Mouse (Mus musculus): ENCODE measurements around the gene A930004D18Rik. TPM values are rescaled to one million over a fixed set of nuclear protein-coding genes. Genes with fewer than 3 reads are reported as not detected.

The A930004D18Rik gene
- polyA plus RNA-seq, 1 experiment from 2014 or later = 16.4 TPM

GRCm38 (mm10) chr2:18016639-18017038 lies 20.9 kb downstream of the A930004D18Rik start:
- H3K36me3 ChIP-seq = no peaks in the 10 kb centered on the region
- 83% methylated on average over 1 of the region's 1 CpGs for WGBS

GRCm38 (mm10) chr2:18015581-18015980 lies 22.0 kb downstream of the A930004D18Rik start:
- H3K4me2 ChIP-seq (replicated peaks) = no peak overlapping the region
- WGBS = 59% methylated on average over 3 of the region's 3 CpGs
- no peaks in the 10 kb centered on the region for H3K36me3 ChIP-seq
- no peak overlapping the region for H3K9ac ChIP-seq
- no peak overlapping the region for H3K4me3 ChIP-seq
- no peak for ATAC-seq (ENCODE audit: insufficient number of reproducible peaks, insufficient read depth, low FRiP score, low TSS enrichment)
- H3K9me3 ChIP-seq = no peaks in the 10 kb centered on the region
- no peak overlapping the region for H3K27ac ChIP-seq
- no peaks in the 10 kb centered on the region for H3K4me1 ChIP-seq
- H3K27me3 ChIP-seq = no peaks in the 10 kb centered on the region

More at GRCm38 (mm10) chr2:18016639-18017038, 20.9 kb downstream of the A930004D18Rik start:
- Histone ChIP-seq H3K27me3 (no peaks in the 10 kb centered on the region), H3K27ac (no peak overlapping the region), H3K4me2 (replicated peaks) (no peak overlapping the region), H3K4me3 (no peak overlapping the region), H3K9ac (no peak overlapping the region), H3K4me1 (no peaks in the 10 kb centered on the region), H3K9me3 (no peaks in the 10 kb centered on the region)
- no peak for ATAC-seq (ENCODE audit: insufficient number of reproducible peaks, insufficient read depth, low FRiP score, low TSS enrichment)

- H3K9ac ChIP-seq = no peak overlapping the region
- no peak overlapping the region for H3K4me2 ChIP-seq (replicated peaks)
- no peak for ATAC-seq (ENCODE audit: insufficient number of reproducible peaks, insufficient read depth, low FRiP score, low TSS enrichment)
- no peak overlapping the region for H3K4me3 ChIP-seq
- no peaks in the 10 kb centered on the region for H3K4me1 ChIP-seq
- no peaks in the 10 kb centered on the region for H3K36me3 ChIP-seq
- no peaks in the 10 kb centered on the region for H3K9me3 ChIP-seq
- no peaks in the 10 kb centered on the region for H3K27me3 ChIP-seq
- 94% methylated on average over 3 of the region's 3 CpGs for WGBS
- no peak overlapping the region for H3K27ac ChIP-seq
These were observed 24.7 kb downstream of the A930004D18Rik start for GRCm38 (mm10) chr2:18012866-18013265.

- 81% methylated on average over 6 of the region's 6 CpGs for WGBS
- H3K4me1 ChIP-seq = no peaks in the 10 kb centered on the region
- no peaks in the 10 kb centered on the region for H3K27me3 ChIP-seq
- H3K27ac ChIP-seq = no peak overlapping the region
- ATAC-seq (ENCODE audit: insufficient number of reproducible peaks, insufficient read depth, low FRiP score, low TSS enrichment) = no peak
- no peaks in the 10 kb centered on the region for H3K9me3 ChIP-seq
- H3K4me2 ChIP-seq (replicated peaks) = no peak overlapping the region
- H3K9ac ChIP-seq = no peak overlapping the region
- H3K4me3 ChIP-seq = no peak overlapping the region
- H3K36me3 ChIP-seq = no peaks in the 10 kb centered on the region
These were observed 26.3 kb downstream of the A930004D18Rik start for GRCm38 (mm10) chr2:18011226-18011625.

- 23% methylated on average over 8 of the region's 8 CpGs for WGBS
- Histone ChIP-seq H3K9ac (no peak overlapping the region), H3K4me2 (replicated peaks) (no peak overlapping the region), H3K4me3 (no peak overlapping the region), H3K27ac (no peak overlapping the region), H3K36me3 (no peaks in the 10 kb centered on the region), H3K4me1 (0 out of 2 replicates have a peak, but pooled peaks cover 2% of the 10 kb centered on the region), H3K27me3 (no peaks in the 10 kb centered on the region), H3K9me3 (no peaks in the 10 kb centered on the region)
- ATAC-seq (ENCODE audit: insufficient number of reproducible peaks, insufficient read depth, low FRiP score, low TSS enrichment) = no peak
These were observed 32.4 kb downstream of the A930004D18Rik start for GRCm38 (mm10) chr2:18005137-18005536.

GRCm38 (mm10) chr2:18004286-18004685 lies 33.3 kb downstream of the A930004D18Rik start:
- Histone ChIP-seq H3K27me3 (no peaks in the 10 kb centered on the region), H3K4me1 (0 out of 2 replicates have a peak, but pooled peaks cover 2% of the 10 kb centered on the region), H3K27ac (no peak overlapping the region), H3K4me3 (no peak overlapping the region), H3K36me3 (no peaks in the 10 kb centered on the region), H3K9ac (no peak overlapping the region), H3K9me3 (no peaks in the 10 kb centered on the region), H3K4me2 (replicated peaks) (no peak overlapping the region)
- WGBS = 57% methylated on average over 4 of the region's 4 CpGs
- ATAC-seq (ENCODE audit: insufficient number of reproducible peaks, insufficient read depth, low FRiP score, low TSS enrichment) = no peak

GRCm38 (mm10) chr2:18002306-18002705 lies 35.2 kb downstream of the A930004D18Rik start:
- Histone ChIP-seq H3K27ac (no peak overlapping the region), H3K4me1 (0 out of 2 replicates have a peak, but pooled peaks cover 2% of the 10 kb centered on the region), H3K36me3 (no peaks in the 10 kb centered on the region), H3K4me3 (no peak overlapping the region), H3K9me3 (no peaks in the 10 kb centered on the region), H3K4me2 (replicated peaks) (no peak overlapping the region), H3K27me3 (no peaks in the 10 kb centered on the region), H3K9ac (no peak overlapping the region)
- 92% methylated on average over 3 of the region's 3 CpGs for WGBS
- no peak for ATAC-seq (ENCODE audit: insufficient number of reproducible peaks, insufficient read depth, low FRiP score, low TSS enrichment)

- Histone ChIP-seq H3K4me2 (replicated peaks) (no peak within 1 kb of the TSS), H3K4me1 (no peaks in the 10 kb centered on the region), H3K27me3 (no peaks in the 10 kb centered on the region), H3K36me3 (no peaks in the 10 kb centered on the region), H3K9me3 (no peaks in the 10 kb centered on the region), H3K4me3 (no peak within 1 kb of the TSS), H3K27ac (no peak within 1 kb of the TSS), H3K9ac (no peak within 1 kb of the TSS)
- ATAC-seq (ENCODE audit: insufficient number of reproducible peaks, insufficient read depth, low FRiP score, low TSS enrichment) = no peak
These were observed 40.7 kb downstream of the A930004D18Rik start, which contains the start of gene H2al2a for GRCm38 (mm10) chr2:17996858-17997257. TSS of gene H2al2a (minus strand) at chr2:17996958.

GRCm38 (mm10) chr2:17989562-17989961 lies 48.0 kb downstream of the A930004D18Rik start:
- Histone ChIP-seq H3K4me1 (no peaks in the 10 kb centered on the region), H3K9me3 (no peaks in the 10 kb centered on the region), H3K9ac (no peak overlapping the region), H3K36me3 (no peaks in the 10 kb centered on the region), H3K27ac (no peak overlapping the region), H3K4me2 (replicated peaks) (no peak overlapping the region), H3K27me3 (no peaks in the 10 kb centered on the region), H3K4me3 (no peak overlapping the region)
- ATAC-seq (ENCODE audit: insufficient number of reproducible peaks, insufficient read depth, low FRiP score, low TSS enrichment) = no peak

GRCm38 (mm10) chr2:17989115-17989514 lies 48.4 kb downstream of the A930004D18Rik start:
- Histone ChIP-seq H3K4me1 (no peaks in the 10 kb centered on the region), H3K9me3 (no peaks in the 10 kb centered on the region), H3K36me3 (no peaks in the 10 kb centered on the region), H3K4me2 (replicated peaks) (no peak overlapping the region), H3K4me3 (no peak overlapping the region), H3K9ac (no peak overlapping the region), H3K27ac (no peak overlapping the region), H3K27me3 (no peaks in the 10 kb centered on the region)
- no peak for ATAC-seq (ENCODE audit: insufficient number of reproducible peaks, insufficient read depth, low FRiP score, low TSS enrichment)
- WGBS = 65% methylated on average over 3 of the region's 3 CpGs

GRCm38 (mm10) chr2:17986694-17987093 lies 50.8 kb downstream of the A930004D18Rik start:
- Histone ChIP-seq H3K4me2 (replicated peaks) (no peak overlapping the region), H3K9ac (no peak overlapping the region), H3K9me3 (no peaks in the 10 kb centered on the region), H3K27me3 (no peaks in the 10 kb centered on the region), H3K36me3 (no peaks in the 10 kb centered on the region), H3K4me1 (no peaks in the 10 kb centered on the region), H3K4me3 (no peak overlapping the region), H3K27ac (no peak overlapping the region)
- WGBS = 84% methylated on average over 3 of the region's 3 CpGs
- no peak for ATAC-seq (ENCODE audit: insufficient number of reproducible peaks, insufficient read depth, low FRiP score, low TSS enrichment)

- no peaks in the 10 kb centered on the region for H3K4me1 ChIP-seq
- H3K27ac ChIP-seq = no peak overlapping the region
- H3K9ac ChIP-seq = no peak overlapping the region
- no peak overlapping the region for H3K4me3 ChIP-seq
- H3K36me3 ChIP-seq = no peaks in the 10 kb centered on the region
- H3K9me3 ChIP-seq = no peaks in the 10 kb centered on the region
- ATAC-seq (ENCODE audit: insufficient number of reproducible peaks, insufficient read depth, low FRiP score, low TSS enrichment) = no peak
- WGBS = 94% methylated on average over 3 of the region's 3 CpGs
- H3K27me3 ChIP-seq = no peaks in the 10 kb centered on the region
- no peak overlapping the region for H3K4me2 ChIP-seq (replicated peaks)
These were observed 52.8 kb downstream of the A930004D18Rik start for GRCm38 (mm10) chr2:17984774-17985173.

- Histone ChIP-seq H3K4me1 (no peaks in the 10 kb centered on the region), H3K27ac (no peak overlapping the region), H3K4me3 (no peak overlapping the region), H3K9me3 (no peaks in the 10 kb centered on the region), H3K4me2 (replicated peaks) (no peak overlapping the region), H3K27me3 (no peaks in the 10 kb centered on the region), H3K36me3 (no peaks in the 10 kb centered on the region), H3K9ac (no peak overlapping the region)
- WGBS = 85% methylated on average over 1 of the region's 1 CpGs
- no peak for ATAC-seq (ENCODE audit: insufficient number of reproducible peaks, insufficient read depth, low FRiP score, low TSS enrichment)
These were observed 54.8 kb downstream of the A930004D18Rik start for GRCm38 (mm10) chr2:17982747-17983146.
